Mouse (Mus musculus) stomach, postnatal 0 days (tissue): ENCODE data around the gene Olfr1383.
"Not testable (repeated sequence)": the region's sequence is repeated elsewhere in the genome, so short reads cannot be mapped to it uniquely, and the experiment has no call there.

Source experiments
- CTCF ChIP-seq: IDR thresholded peaks from 2 replicates; pipeline ENCODE4 v1.5.1; 2016; ENCODE audit warnings: antibody characterized with exemption, low read depth, mild to moderate bottlenecking, moderate library complexity
- EP300 ChIP-seq: optimal IDR thresholded peaks from 2 replicates; pipeline ENCODE3; 2016; ENCODE audit warnings: antibody characterized with exemption

DNA sequence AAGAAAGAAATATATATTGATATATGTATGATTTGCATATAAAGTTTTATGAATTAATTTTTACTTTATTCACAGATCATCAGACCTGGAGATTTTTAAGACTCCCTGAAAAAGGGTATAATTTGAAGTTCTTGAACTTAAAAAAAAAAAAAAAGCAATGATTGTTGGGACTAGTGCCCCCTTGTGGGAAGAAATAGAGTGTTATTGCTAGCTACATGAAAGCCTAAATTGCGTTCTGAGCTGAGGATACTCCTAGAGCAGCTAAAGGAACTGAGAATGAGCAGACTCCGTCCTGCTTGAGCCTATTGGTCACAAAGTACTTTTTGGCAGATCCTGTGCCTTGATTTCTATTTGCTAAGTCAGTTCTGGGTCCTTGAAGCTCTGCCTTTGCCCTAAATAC lies 55.6 kb downstream of the Olfr1383 start:
- TF ChIP-seq CTCF, result peak; percentile 51
- TF ChIP-seq EP300, result not testable (repeated sequence)
